Mouse (Mus musculus) heart, postnatal 0 days (tissue): ENCODE data around the gene Col25a1. TPM values are rescaled to one million over a fixed set of nuclear protein-coding genes. Genes with fewer than 3 reads are reported as not detected.

Source experiments
- ATAC-seq: fragments of 200-750 bp; cut with Nextera tagmentation; 2 replicates; pipeline ENCODE4 v1.8.0; 2017; ENCODE audit warnings: low read depth, moderate number of reproducible peaks, moderate library complexity; ENCODE audit not compliant: insufficient read depth
- DNase-seq: peaks from one replicate; pipeline ENCODE4 v3.0.0-alpha.2; 2016; ENCODE audit warnings: low spot score
- H3K27ac ChIP-seq: fragments of 300-500 bp; sonication (generic); 2 replicates; pipeline ENCODE4 v1.5.1; 2014; ENCODE audit warnings: low read depth, mild to moderate bottlenecking
- H3K27me3 ChIP-seq: fragments of 300-500 bp; sonication (generic); 2 replicates; pipeline ENCODE4 v1.6.1; 2014; ENCODE audit warnings: low read length, mixed read lengths; ENCODE audit not compliant: control insufficient read depth, insufficient read depth
- H3K36me3 ChIP-seq: fragments of 300-500 bp; sonication (generic); replicated peaks from 2 replicates; pipeline ENCODE4 v1.6.1; 2014; ENCODE audit warnings: low read length, mixed read lengths; ENCODE audit not compliant: control insufficient read depth, insufficient read depth
- H3K4me1 ChIP-seq: fragments of 300-500 bp; sonication (generic); 2 replicates; pipeline ENCODE4 v1.6.1; 2014; ENCODE audit warnings: antibody characterized with exemption; ENCODE audit not compliant: control insufficient read depth, insufficient read depth
- H3K4me2 ChIP-seq: fragments of 300-500 bp; sonication (generic); 2 replicates; pipeline ENCODE4 v1.6.1; 2014; ENCODE audit warnings: low read depth, mild to moderate bottlenecking, low read length, moderate library complexity
- H3K4me3 ChIP-seq: fragments of 300-500 bp; sonication (generic); 2 replicates; pipeline ENCODE4 v1.5.1; 2014; ENCODE audit warnings: low read depth, low read length
- H3K9ac ChIP-seq: fragments of 300-500 bp; sonication (generic); replicated peaks from 2 replicates; pipeline ENCODE4 v1.6.1; 2014; ENCODE audit warnings: low read depth, low read length, mixed read lengths
- H3K9me3 ChIP-seq: fragments of 300-500 bp; sonication (generic); replicated peaks from 2 replicates; pipeline ENCODE4 v1.6.1; 2016; ENCODE audit warnings: low read length; ENCODE audit not compliant: control insufficient read depth
- CTCF ChIP-seq: IDR thresholded peaks from 2 replicates; pipeline ENCODE4 v1.5.1; 2016; ENCODE audit warnings: antibody characterized with exemption, control low read depth, low read depth
- EP300 ChIP-seq: IDR thresholded peaks from 2 replicates; pipeline ENCODE4 v1.6.1; 2016; ENCODE audit warnings: antibody characterized with exemption, low read depth
- WGBS: fragments of 180-500 bp; shearing (Covaris S2); extraction: QIAGEN DNeasy Blood & Tissue Kit; methylation state at CpG from one replicate; pipeline ENCODE4 v1.1.7; 2014; 5-methylcytosine and 5-hydroxymethylcytosine counted together
- polyA plus RNA-seq: library from polyadenylated mRNA; unstranded; fragments of >200 nt; fragmentation: Nextera tagmentation; extraction: Ambion mirVana; gene quantifications from 2 replicates; pipeline ENCODE4 v1.2.1, GENCODE M21; 2015
- total RNA-seq: library from RNA; depleted of rRNA; stranded (reverse); fragments of >200 nt; gene quantifications from 2 replicates; pipeline ENCODE4 v1.2.3, GENCODE M21; 2014; ENCODE audit warnings: low replicate concordance

Gene Col25a1
- total and polyA plus RNA-seq, 2 experiments from 2014 or later: 0.67 to 0.92 TPM

DNA sequence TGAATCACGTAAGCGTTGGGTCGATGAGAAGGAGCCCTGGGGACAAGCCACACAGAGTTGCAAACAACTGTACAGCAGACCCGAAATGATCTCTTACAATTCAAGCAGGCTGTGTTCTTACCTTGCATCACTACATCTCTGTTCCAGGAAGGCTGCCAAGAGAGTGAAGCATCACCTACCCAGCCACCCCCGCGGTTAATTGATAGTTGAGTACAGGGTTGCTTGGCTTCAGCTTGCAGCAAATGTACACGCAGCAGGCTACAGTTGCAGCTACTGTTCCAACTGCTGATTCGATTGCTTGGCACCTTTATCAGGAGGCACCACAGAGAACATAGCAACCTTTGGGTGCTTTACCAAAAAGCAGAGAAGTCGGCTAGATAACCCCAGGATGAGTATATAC, 133.8 kb downstream of the Col25a1 start:
- 81% methylated on average over 9 of the region's 9 CpGs for whole genome bisulfite sequencing

DNA sequence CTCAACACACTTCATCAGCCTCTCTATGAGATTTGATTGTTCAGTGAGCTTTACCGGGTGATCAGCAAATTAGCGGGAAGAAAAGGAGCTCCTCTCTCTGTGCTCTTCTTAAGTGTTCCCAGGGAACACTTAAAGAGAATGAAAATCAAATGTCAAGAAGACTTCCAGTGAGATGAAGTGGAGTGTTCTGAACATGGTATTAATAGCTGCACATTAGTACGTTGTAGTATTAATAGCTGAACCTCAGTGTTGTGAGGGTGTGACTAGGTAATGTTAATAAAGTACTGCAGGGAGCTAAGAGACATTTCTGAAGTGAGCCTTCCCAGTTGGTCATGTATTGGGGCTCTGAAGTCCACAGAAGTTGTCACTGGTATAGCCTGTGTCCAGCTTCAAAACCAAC, 139.2 kb downstream of the Col25a1 start:
- ATAC-seq (no peak), DNase-seq (no peak)
- Histone ChIP-seq H3K36me3 (no peaks in the 10 kb centered on the region), H3K9me3 (no peaks in the 10 kb centered on the region), H3K27me3 (no peaks in the 10 kb centered on the region), H3K27ac (no peak overlapping the region), H3K4me1 (no peaks in the 10 kb centered on the region), H3K4me2 (no peak overlapping the region), H3K4me3 (no peak overlapping the region), H3K9ac (no peak overlapping the region)
- WGBS: 66% methylated on average over 3 of the region's 3 CpGs
- no peak for TF ChIP-seq EP300
- no peak for TF ChIP-seq CTCF

More for the DNA sequence above, 133.8 kb downstream of the Col25a1 start:
- Histone ChIP-seq H3K4me2 (no peak overlapping the region), H3K36me3 (no peaks in the 10 kb centered on the region), H3K4me3 (no peak overlapping the region), H3K27ac (no peak overlapping the region), H3K4me1 (no peaks in the 10 kb centered on the region), H3K27me3 (no peaks in the 10 kb centered on the region), H3K9ac (no peak overlapping the region), H3K9me3 (no peaks in the 10 kb centered on the region)
- no peak for ATAC-seq
- TF ChIP-seq CTCF (no peak), EP300 (no peak)
- no peak for DNase-seq

DNA sequence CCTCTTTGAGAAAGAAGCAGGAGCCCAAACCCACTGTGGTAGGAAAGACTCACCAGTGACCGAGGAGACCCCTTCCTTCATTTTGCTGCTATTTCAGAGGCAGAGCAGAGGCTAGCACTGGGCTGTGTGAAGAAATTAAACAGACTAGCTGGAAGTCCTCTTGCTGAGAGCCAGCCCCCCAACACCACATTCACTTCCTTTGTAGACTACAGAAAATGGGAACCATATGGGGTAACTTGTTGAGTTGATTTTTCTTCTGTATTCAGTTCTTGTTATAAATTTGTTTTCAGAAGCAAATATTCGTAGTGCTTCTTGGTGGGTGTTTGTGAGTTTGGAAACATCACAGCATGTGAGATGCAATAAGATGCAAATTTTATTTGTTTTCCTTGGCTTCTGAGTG, 142.6 kb downstream of the Col25a1 start:
- H3K27me3 ChIP-seq: no peaks in the 10 kb centered on the region
- no peak overlapping the region for H3K4me2 ChIP-seq
- H3K9ac ChIP-seq: no peak overlapping the region
- no peak overlapping the region for H3K27ac ChIP-seq
- no peak for DNase-seq
- ATAC-seq: no peak
- no peaks in the 10 kb centered on the region for H3K9me3 ChIP-seq
- no peaks in the 10 kb centered on the region for H3K36me3 ChIP-seq
- H3K4me3 ChIP-seq: no peak overlapping the region
- 72% methylated on average over 2 of the region's 2 CpGs for WGBS
- TF ChIP-seq EP300 (no peak), CTCF (no peak)
- no peaks in the 10 kb centered on the region for H3K4me1 ChIP-seq

DNA sequence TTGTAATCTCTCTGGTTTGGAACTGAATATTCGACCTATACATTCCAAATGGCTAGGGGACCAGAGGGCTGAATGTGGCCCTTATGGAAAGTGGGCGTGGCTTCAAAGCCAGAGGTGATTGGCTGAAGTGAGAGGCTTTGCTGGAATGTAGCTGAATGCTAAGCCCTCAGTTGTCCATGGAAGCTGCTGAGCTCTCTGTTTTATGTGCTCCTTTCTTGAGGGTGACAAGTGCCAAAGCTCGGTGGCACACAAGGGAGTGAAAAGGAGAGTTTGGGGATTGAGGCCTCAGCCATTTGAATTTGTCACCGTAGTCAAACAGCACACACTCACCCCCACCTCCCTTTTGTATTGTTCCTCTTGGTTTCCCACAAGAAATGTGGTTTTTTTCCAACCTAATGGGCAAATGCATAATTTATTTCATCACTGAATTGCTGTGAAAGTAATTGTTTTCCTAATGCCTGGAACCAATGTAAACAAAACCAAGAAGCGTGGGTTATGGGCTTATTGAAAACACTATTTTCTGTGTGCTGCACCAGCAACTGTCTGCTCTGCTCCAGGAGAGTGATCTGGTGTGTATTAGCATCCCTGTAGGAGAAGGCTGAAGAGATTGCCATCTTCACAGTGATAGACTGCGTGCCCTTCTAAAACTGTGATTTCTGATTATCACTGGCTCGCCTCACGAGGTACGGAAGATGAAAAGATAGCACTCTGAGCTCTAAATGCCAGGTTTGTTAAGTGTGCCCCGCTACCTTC, 147.2 kb downstream of the Col25a1 start:
- no peak overlapping the region for H3K4me3 ChIP-seq
- H3K4me2 ChIP-seq: no peak overlapping the region
- WGBS: 67% methylated on average over 10 of the region's 10 CpGs
- DNase-seq (no peak), ATAC-seq (no peak)
- no peaks in the 10 kb centered on the region for H3K36me3 ChIP-seq
- H3K9me3 ChIP-seq: no peaks in the 10 kb centered on the region
- no peak overlapping the region for H3K9ac ChIP-seq
- H3K4me1 ChIP-seq: no peaks in the 10 kb centered on the region
- TF ChIP-seq EP300: no peak
- no peak for TF ChIP-seq CTCF
- H3K27ac ChIP-seq: no peak overlapping the region
- no peaks in the 10 kb centered on the region for H3K27me3 ChIP-seq

DNA sequence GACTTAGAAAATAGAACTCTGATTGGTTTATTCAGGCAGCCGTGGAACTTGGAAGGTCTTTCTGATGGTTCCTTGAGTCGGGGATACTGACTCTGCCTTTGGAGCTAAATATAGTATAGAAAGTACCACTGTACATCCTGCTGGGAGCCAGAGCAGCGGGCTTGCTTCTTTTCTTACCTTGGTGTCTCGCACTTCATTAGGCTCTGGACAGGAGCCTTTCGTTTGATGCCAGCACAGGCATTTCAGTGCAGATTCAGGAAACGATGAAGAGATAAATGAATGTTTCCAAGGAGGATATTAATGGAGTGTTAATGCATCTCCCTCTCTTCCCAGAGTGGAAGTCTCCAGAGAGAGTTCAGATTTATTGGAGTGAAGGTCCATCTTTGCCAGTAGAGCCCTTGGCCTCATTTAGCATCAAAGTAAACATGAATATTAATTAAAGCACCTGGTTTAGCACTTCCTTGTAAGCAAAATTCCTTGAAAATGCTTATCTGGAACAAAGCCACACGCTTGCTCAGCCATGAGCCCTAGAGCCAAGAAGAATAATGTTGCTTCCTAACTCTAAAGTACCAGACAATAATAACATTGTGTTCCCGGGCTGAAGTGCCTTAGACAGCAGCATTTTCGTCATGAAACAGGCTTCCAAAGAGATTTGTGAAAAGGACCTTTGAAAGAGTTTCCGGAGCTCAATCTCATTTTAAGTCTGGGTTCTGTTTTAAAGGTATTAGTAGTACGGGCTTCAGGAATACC, 151.9 kb downstream of the Col25a1 start:
- H3K27ac ChIP-seq: no peak overlapping the region
- DNase-seq (no peak), ATAC-seq (no peak)
- no peaks in the 10 kb centered on the region for H3K36me3 ChIP-seq
- no peaks in the 10 kb centered on the region for H3K4me1 ChIP-seq
- H3K27me3 ChIP-seq: no peaks in the 10 kb centered on the region
- H3K9ac ChIP-seq: no peak overlapping the region
- no peak overlapping the region for H3K4me2 ChIP-seq
- 54% methylated on average over 11 of the region's 11 CpGs for WGBS
- no peaks in the 10 kb centered on the region for H3K9me3 ChIP-seq
- H3K4me3 ChIP-seq: no peak overlapping the region
- TF ChIP-seq CTCF (no peak), EP300 (no peak)
